Mouse (Mus musculus): ENCODE measurements around the gene Arhgap15. TPM values are rescaled to one million over a fixed set of nuclear protein-coding genes. Genes with fewer than 3 reads are reported as not detected.

Gene Arhgap15
- polyA plus RNA-seq, 1 experiment, result 0.20 TPM

- no peak for TF ChIP-seq POLR2A (IDR thresholded peaks at IDR 0.05; ENCODE audit: low read depth, low read length)
- TF ChIP-seq CTCF (IDR thresholded peaks at IDR 0.05; ENCODE audit: extremely low read depth, insufficient read length, insufficient replicate concordance, low read depth, low read length), result no peak
These were observed 374.6 kb downstream of the Arhgap15 start for GRCm38 (mm10) chr2:44123246-44123645.

DNA sequence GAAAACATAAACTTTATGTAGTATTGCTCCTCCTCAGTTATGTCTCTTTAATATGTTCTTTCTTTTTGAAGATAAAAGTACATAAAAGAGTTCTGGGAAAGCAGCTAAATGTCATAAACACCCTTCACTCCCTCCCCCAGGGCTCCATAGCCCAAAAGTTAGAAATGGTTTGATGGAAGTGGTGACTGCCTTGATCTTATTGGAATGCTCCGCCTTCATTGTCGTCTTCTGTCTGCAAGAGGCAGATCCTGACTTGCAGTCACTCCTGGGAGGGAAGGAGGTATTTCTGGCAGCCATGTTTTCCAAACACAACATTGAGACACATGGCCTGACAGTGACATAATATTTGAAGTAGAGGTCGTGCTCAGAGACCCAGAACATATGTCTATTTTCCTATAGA, 375.5 kb downstream of the Arhgap15 start:
- 74% methylated on average over 3 of the region's 3 CpGs for WGBS
- Histone ChIP-seq H3K36me3 (ENCODE audit: control insufficient read depth, insufficient read depth, low read length) (no peaks in the 10 kb centered on the region), H3K4me1 (ENCODE audit: control insufficient read depth, insufficient read depth, insufficient read length, low read length) (no peaks in the 10 kb centered on the region), H3K4me3 (ENCODE audit: low read depth, low read length) (no peak overlapping the region), H3K27me3 (ENCODE audit: control insufficient read depth, insufficient read depth, low read length) (no peaks in the 10 kb centered on the region), H3K27ac (ENCODE audit: insufficient read depth, low read depth, low read length) (no peak overlapping the region)
- no peak for TF ChIP-seq POLR2A (IDR thresholded peaks at IDR 0.05; ENCODE audit: low read depth, low read length)

More at GRCm38 (mm10) chr2:44123246-44123645, 374.6 kb downstream of the Arhgap15 start:
- WGBS, result 78% methylated on average over 2 of the region's 2 CpGs
- Histone ChIP-seq H3K4me1 (ENCODE audit: control insufficient read depth, insufficient read depth, insufficient read length, low read length) (no peaks in the 10 kb centered on the region), H3K36me3 (ENCODE audit: control insufficient read depth, insufficient read depth, low read length) (no peaks in the 10 kb centered on the region), H3K4me3 (ENCODE audit: low read depth, low read length) (no peak overlapping the region), H3K27ac (ENCODE audit: insufficient read depth, low read depth, low read length) (no peak overlapping the region), H3K27me3 (ENCODE audit: control insufficient read depth, insufficient read depth, low read length) (no peaks in the 10 kb centered on the region)

- Histone ChIP-seq H3K36me3 (ENCODE audit: control insufficient read depth, insufficient read depth, low read length) (no peaks in the 10 kb centered on the region), H3K4me1 (ENCODE audit: control insufficient read depth, insufficient read depth, insufficient read length, low read length) (no peaks in the 10 kb centered on the region), H3K4me3 (ENCODE audit: low read depth, low read length) (no peak overlapping the region), H3K27ac (ENCODE audit: insufficient read depth, low read depth, low read length) (no peak overlapping the region), H3K27me3 (ENCODE audit: control insufficient read depth, insufficient read depth, low read length) (no peaks in the 10 kb centered on the region)
- TF ChIP-seq CTCF (IDR thresholded peaks at IDR 0.05; ENCODE audit: extremely low read depth, insufficient read length, insufficient replicate concordance, low read depth, low read length) (no peak), POLR2A (IDR thresholded peaks at IDR 0.05; ENCODE audit: low read depth, low read length) (no peak)
- WGBS, result 72% methylated on average over 3 of the region's 3 CpGs
These were observed 376.1 kb downstream of the Arhgap15 start for GRCm38 (mm10) chr2:44124683-44125082.

DNA sequence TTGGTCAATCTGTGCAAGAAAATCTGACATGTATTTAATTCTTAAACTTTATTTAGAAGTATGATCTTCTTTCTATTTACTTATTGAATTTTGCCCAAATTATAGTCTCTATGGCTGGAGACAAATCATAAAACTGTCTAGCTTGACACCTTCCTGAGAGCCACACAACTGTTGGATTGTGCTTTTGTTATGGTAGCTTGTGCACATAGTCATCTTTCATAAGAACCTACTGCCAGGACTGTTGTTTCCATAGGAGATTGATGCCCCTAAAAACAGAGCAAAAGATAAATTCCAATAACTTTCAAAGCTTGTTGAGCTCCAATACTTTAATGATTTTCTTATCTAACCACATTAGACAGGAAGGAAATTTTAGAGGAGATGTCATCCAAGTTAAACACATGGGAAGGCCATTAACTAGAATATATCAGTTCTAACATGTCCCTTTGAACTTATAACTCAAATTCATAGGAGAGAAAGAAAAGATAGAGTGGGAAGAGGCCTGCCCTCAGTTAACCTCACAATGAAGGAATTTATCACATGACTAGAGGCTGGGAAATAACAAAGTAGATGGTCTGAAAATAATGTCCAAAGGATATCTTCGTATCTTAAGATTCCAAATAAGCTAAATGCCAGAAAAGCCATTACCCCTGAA, 377.5 kb downstream of the Arhgap15 start:
- WGBS, result 65% methylated on average over 1 of the region's 1 CpGs
- Histone ChIP-seq H3K36me3 (ENCODE audit: control insufficient read depth, insufficient read depth, low read length) (no peaks in the 10 kb centered on the region), H3K4me3 (ENCODE audit: low read depth, low read length) (no peak overlapping the region), H3K4me1 (ENCODE audit: control insufficient read depth, insufficient read depth, insufficient read length, low read length) (no peaks in the 10 kb centered on the region), H3K27me3 (ENCODE audit: control insufficient read depth, insufficient read depth, low read length) (no peaks in the 10 kb centered on the region), H3K27ac (ENCODE audit: insufficient read depth, low read depth, low read length) (no peak overlapping the region)
- TF ChIP-seq CTCF (IDR thresholded peaks at IDR 0.05; ENCODE audit: extremely low read depth, insufficient read length, insufficient replicate concordance, low read depth, low read length), result no peak
- TF ChIP-seq POLR2A (IDR thresholded peaks at IDR 0.05; ENCODE audit: low read depth, low read length), result no peak

GRCm38 (mm10) chr2:44129533-44129932, 380.9 kb downstream of the Arhgap15 start:
- Histone ChIP-seq H3K4me1 (ENCODE audit: control insufficient read depth, insufficient read depth, insufficient read length, low read length) (no peaks in the 10 kb centered on the region), H3K27ac (ENCODE audit: insufficient read depth, low read depth, low read length) (no peak overlapping the region), H3K36me3 (ENCODE audit: control insufficient read depth, insufficient read depth, low read length) (no peaks in the 10 kb centered on the region), H3K4me3 (ENCODE audit: low read depth, low read length) (no peak overlapping the region), H3K27me3 (ENCODE audit: control insufficient read depth, insufficient read depth, low read length) (no peaks in the 10 kb centered on the region)
- 79% methylated on average over 3 of the region's 3 CpGs for WGBS
- no peak for TF ChIP-seq CTCF (IDR thresholded peaks at IDR 0.05; ENCODE audit: extremely low read depth, insufficient read length, insufficient replicate concordance, low read depth, low read length)
- TF ChIP-seq POLR2A (IDR thresholded peaks at IDR 0.05; ENCODE audit: low read depth, low read length), result no peak

GRCm38 (mm10) chr2:44131271-44131670, 382.6 kb downstream of the Arhgap15 start:
- Histone ChIP-seq H3K36me3 (ENCODE audit: control insufficient read depth, insufficient read depth, low read length) (no peaks in the 10 kb centered on the region), H3K27ac (ENCODE audit: insufficient read depth, low read depth, low read length) (no peak overlapping the region), H3K27me3 (ENCODE audit: control insufficient read depth, insufficient read depth, low read length) (no peaks in the 10 kb centered on the region), H3K4me1 (ENCODE audit: control insufficient read depth, insufficient read depth, insufficient read length, low read length) (no peaks in the 10 kb centered on the region), H3K4me3 (ENCODE audit: low read depth, low read length) (no peak overlapping the region)
- no peak for TF ChIP-seq CTCF (IDR thresholded peaks at IDR 0.05; ENCODE audit: extremely low read depth, insufficient read length, insufficient replicate concordance, low read depth, low read length)
- no peak for TF ChIP-seq POLR2A (IDR thresholded peaks at IDR 0.05; ENCODE audit: low read depth, low read length)
- WGBS, result 71% methylated on average over 3 of the region's 3 CpGs

- Histone ChIP-seq H3K27me3 (ENCODE audit: control insufficient read depth, insufficient read depth, low read length) (no peaks in the 10 kb centered on the region), H3K4me1 (ENCODE audit: control insufficient read depth, insufficient read depth, insufficient read length, low read length) (no peaks in the 10 kb centered on the region), H3K4me3 (ENCODE audit: low read depth, low read length) (no peak overlapping the region), H3K36me3 (ENCODE audit: control insufficient read depth, insufficient read depth, low read length) (no peaks in the 10 kb centered on the region), H3K27ac (ENCODE audit: insufficient read depth, low read depth, low read length) (no peak overlapping the region)
- TF ChIP-seq CTCF (IDR thresholded peaks at IDR 0.05; ENCODE audit: extremely low read depth, insufficient read length, insufficient replicate concordance, low read depth, low read length) (no peak), POLR2A (IDR thresholded peaks at IDR 0.05; ENCODE audit: low read depth, low read length) (no peak)
- 47% methylated on average over 3 of the region's 3 CpGs for WGBS
These were observed 386.2 kb downstream of the Arhgap15 start for GRCm38 (mm10) chr2:44134796-44135195.

Measured in small intestine, adult 2 months (tissue).